Mouse (Mus musculus) regulatory T cell (primary cell): ENCODE measurements around the gene Cdc7.

ENCODE experiments used
- in situ Hi-C: fragments of 300-600 bp; cut with MboI, MseI; formaldehyde crosslinking; loops from one replicate; pipeline ENCODE4 v1.15.1; 2025; ENCODE audit warnings: high pct_unique_total_duplicates

The Cdc7 gene

DNA sequence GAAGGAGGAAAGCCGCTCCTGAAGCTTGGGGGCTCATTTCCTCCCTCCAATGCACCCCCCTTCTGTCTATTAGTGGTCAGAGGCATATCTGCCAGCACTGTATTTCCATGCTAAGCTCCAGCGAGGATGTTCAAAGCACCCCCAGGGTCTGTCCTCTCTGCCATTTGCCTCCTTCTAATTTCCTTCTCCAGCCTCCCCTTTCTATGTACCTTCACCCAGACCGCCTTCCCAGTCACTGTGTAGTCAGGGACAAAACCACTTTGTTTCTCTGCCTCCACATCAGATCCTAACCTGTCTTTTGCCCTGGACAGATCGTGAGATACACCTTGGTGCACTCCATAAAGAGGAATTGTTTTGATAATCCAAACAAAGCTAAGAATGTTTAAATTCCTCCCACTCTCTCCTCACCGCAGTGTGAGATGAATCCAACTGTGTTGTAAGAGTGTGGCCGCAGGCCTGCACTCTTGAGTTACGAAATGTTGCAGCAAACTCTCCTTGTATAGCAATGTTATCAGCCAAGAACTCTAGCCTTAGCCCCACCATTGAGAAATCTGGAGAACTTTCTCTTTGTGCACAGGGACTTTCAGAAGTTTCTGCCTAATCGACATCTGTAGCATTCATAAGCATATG, 27.3 kb downstream of the Cdc7 start:
- in situ Hi-C loops, result no loop called here

DNA sequence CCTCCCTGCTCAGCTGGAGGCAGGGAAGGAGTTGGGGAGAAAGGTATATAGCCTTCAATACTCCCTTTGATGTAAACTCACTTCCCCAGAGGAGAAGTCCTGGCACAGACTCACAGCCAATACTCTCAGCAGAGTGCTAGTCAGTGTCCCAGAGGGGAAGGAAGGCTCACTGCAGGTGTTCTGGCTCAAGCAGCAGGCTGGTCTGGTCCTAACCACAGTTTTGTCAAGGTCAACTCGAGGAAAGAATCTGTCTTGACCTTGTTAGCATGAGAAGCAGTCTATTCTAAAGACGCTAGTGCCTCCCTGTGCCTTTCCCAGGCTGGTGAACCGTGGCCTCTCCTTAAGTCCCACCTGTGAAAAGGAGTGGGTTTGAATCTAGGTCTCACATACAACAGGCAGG, 30.6 kb downstream of the Cdc7 start:
- in situ Hi-C loops, result no loop called here

DNA sequence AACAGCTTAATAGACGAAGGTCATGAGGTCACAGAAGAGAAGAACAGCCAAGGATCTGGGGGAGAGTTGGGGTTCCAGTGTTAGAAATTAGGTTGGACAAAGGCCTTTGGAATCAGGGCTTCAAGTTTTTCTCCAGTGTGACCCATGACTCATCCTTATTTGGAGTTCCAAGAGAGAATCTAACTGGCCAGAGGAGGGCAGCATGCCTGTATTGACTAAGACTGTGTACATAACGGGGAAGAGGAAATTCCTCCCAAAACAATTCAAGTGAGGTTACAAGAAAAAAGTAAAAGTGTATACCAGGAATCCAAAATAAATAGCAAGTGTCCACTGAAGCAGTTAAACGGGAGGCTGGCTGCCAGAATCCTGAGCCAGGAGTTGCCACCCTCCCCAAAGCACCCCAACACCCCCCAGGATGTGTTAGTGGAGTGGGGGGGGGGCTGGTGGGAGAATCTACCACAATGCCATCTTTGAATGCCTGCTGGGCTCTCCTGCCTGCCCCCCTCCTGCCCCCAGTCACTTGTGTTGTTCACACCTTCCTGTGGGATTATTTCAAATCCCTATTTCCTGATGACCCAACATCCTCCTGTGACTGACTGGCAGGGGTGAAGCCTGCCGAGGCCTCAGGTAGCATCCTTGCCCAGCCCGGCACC, 31.9 kb downstream of the Cdc7 start:
- in situ Hi-C loops, result no loop called here

DNA sequence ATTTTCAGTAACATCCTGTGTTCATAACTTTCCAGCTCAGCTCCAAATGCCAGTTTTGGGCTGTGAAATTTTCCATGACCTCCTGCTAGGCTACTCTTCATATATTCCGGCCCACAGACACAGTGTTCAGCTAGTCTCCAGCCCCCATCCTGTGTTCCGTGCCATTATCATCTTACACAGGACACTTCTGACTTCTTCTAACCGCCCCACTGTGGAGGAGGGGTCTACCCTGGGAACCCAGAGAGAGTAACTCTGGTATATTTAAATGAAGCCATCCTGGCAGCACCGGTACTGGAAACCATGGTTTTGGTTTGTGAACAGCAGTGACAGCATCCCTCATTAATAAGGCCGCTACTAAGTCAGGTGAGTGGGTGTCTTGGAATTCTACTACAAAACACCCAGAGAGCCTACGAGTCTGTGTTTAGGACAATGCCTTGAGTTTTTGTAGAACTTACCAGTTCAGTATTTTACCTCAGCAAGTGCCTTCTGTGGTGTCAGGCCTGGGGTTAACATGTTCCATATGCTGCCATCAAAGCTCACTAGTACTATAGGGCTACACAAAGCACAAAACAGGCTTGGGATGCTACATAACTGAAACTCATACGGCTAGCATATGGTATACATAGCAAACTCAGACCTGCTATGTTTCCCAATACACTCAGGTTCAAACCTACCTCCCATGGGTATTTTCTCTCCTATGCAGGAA, 32.6 kb downstream of the Cdc7 start:
- in situ Hi-C loops, result no loop called here

DNA sequence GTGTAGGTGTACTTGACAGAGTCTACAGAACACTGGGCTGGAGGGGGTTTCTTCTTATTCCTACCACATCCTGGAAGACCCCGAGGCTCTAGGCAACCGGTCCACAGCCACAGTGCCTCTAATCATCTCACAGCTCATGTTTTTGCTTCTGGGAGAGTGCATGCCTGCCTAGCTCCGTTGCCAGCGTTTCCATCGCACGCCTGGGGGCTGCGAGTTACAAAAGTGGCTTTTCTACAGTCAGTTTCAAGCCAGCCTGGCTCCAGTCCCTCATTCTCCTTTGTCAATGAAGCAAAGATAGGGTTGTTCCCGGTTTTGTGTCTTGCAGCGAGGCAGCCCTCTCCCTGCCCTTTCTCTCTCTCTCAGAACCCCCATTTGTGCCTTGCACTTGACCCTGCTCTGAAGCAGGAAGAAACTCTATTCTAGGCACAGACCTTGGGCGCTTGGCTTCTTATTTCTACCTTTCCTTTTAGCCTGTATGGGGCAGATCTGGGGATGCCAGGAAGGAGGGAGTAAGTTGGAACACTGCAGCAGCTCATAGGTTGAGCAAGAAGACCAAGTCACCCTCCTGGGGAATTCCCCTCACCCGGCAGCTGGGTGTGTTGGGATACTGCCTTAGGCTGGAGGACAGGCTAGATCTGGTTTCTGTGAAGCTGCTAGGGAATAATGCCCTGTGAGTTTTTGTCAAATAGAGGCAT, 37.4 kb downstream of the Cdc7 start:
- in situ Hi-C loops, result loop anchor here (10.0 kb wide), 1 partner anchor 513 kb away; no protein-coding TSS in a partner anchor

DNA sequence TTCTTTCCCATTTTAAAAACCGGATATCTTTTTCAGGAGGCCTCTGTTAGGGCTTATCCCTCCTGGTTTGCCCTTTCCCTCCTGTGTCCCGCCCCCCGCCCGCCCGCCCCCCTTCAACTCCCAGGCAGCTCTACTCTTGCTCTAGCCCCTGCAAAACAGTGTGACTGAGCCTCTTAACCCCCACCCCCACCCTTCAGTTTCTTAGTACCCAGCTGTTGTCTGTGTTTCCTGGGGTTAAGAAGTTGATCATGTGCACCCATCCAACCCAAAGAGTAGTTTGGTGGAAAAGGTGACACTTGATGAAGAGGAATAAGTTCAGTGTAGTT, 37.9 kb downstream of the Cdc7 start:
- in situ Hi-C loops, result loop anchor here (10.0 kb wide), 1 partner anchor 513 kb away; no protein-coding TSS in a partner anchor

DNA sequence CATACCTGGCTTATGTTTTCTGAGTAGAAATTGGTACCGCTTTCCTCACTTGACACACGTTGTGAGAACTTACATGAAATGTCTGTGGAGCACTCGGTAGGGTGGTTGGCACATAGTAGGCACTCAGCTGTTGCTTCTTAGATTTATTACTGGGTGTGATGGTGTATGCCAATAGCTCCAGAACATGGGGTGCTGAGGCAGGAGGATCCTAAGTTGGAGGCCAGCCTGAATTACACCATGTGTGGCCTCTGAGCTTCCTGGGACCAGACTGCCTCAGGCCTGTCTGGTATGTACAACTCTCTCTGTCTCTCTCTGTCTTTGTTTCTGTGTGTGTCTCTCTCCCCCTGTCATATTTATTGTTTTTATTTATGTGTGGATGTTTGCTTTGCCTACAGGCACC, 45.6 kb downstream of the Cdc7 start:
- in situ Hi-C loops, result loop anchor here (10.0 kb wide), 1 partner anchor 505 kb away; no protein-coding TSS in a partner anchor

DNA sequence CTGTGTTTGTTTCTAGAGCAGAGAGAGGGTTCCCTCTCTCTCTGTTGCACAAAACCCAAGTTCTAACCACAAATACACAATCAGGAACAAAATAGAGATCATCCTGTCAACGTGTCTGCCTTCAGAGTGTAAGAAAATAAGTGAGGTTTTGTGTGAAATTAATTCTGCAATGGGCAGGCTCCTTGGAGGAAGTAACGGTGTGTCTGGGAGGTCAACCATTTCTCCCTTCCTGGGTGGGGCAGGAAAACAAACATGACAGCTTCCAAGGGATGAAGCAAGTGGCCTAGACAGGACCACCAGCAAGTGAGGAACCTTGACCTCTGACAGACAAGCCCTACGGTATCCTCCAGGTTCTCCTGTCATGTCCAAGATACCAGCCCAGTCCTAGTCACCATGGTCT, 46.2 kb downstream of the Cdc7 start:
- in situ Hi-C loops, result no loop called here

DNA sequence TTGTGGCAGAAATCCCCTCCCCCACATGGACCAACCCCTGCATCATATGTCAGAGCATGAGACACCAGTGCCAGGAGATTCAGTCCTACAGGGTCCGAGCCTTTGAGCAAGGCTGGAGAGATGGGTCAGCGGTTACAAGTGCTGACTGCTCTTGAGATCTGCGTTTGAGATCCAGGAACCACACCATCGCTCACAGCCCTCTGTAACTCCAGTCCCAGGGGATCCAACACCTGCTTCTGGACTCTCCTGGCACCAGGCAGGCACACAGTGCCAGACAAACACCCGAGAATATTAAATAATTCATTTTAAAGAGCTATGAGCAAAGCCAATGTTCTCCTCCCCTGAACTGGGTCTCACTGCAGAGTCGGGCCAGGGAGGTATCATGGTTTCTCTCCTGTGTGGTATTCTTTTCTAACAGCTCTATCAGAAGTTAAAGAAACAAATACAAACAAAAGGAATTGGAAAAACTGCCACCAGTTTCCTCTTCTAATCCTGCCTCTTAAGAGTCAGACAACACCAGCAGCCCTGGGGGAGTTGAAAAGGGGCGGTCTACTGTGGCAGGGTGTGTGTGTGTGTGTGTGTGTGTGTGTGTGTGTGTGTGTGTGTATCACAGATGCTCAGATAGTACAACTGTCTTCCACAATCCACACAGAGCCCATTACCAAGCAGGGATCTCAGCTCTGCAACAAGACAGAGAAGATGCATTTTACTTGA, 47.4 kb downstream of the Cdc7 start:
- in situ Hi-C loops, result no loop called here

DNA sequence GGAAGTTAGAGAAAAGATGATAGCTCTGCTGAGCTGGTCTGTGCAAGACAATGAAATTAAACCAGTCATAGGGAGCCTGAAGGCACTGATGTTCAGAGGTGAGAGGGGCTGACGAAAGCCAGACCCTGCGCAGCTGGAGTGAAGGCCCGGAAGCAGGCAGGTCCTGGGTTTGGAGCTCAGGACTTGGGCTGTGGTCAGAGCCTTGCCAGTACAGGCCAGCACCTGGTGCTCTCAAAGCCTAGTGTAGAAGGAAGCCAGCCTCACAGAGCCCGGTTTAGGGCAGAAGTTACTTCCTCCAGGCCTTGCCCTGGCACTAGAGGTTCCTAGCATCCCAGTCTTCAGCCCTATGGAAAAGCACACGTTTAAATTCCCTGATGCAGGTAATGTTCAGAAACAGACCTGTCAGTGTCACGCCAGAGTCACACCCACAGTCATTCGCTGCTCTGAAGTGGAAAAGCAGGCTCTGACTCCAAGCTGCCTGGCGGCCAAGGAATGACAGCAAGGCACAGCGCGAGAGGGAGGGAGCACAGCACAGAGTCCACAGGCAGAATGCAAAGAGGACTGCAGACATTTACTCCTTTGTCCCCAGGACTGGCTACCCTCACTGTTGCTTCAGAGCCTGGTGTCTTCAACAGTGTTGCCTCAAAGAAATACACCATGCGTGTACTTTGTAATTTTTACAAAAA, 48.1 kb downstream of the Cdc7 start:
- in situ Hi-C loops, result no loop called here

DNA sequence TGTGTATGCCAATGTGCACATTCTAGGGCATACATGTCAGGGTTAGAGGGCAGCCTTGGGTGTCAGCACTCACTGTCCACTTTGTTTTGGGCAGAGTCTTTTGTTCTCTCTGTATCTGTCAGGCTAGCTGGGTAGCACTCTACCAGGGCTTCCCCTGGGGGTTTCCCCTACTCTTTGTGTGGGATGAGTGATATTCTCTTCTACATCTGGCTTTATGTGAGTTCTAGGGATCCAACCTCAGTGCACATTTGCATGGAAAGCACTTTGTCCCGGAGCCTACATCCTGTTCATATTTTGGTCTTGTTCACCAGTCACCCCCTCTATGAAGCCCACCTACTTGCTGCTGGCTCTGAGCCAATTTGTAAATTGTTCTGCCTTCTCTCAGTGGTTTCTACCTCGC, 49.3 kb downstream of the Cdc7 start:
- in situ Hi-C loops, result no loop called here

DNA sequence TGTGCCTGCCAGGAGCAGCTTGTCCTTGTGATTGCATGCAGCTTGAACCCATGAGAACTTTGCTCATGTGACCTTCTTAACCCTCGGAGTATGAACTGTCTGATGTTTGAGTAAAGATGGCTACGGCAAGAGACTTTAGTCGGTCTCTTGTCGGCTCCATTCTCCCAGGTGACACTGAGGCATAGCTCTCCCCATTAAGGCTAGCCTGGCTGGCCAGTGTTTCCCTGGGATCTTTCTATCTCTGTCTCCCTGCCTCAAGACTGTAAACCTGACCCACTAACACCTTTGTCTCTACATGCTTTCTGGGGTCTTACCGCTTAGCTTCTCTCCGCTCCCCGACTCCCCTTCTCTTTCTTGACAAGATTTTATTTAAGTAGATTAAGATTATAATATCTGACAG, 50.0 kb downstream of the Cdc7 start:
- in situ Hi-C loops, result no loop called here

DNA sequence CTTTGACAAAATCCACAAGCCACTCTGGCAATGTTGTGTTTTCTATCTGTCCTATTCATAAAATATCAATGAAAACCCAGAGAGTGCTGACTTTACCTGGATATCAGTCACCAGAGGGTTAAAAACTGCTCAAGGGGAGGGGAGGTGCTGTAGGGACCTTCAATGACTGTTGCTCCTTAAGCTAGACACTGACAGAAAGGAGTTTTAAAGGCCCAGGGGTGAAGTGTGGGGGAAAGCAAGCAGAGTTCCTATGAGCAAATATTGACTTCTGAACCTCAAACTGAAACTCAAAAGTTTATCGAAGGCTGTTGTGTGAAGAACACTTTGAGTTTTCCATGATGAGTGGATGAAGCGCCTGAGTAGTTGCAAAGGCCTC, 50.9 kb downstream of the Cdc7 start:
- in situ Hi-C loops, result no loop called here

DNA sequence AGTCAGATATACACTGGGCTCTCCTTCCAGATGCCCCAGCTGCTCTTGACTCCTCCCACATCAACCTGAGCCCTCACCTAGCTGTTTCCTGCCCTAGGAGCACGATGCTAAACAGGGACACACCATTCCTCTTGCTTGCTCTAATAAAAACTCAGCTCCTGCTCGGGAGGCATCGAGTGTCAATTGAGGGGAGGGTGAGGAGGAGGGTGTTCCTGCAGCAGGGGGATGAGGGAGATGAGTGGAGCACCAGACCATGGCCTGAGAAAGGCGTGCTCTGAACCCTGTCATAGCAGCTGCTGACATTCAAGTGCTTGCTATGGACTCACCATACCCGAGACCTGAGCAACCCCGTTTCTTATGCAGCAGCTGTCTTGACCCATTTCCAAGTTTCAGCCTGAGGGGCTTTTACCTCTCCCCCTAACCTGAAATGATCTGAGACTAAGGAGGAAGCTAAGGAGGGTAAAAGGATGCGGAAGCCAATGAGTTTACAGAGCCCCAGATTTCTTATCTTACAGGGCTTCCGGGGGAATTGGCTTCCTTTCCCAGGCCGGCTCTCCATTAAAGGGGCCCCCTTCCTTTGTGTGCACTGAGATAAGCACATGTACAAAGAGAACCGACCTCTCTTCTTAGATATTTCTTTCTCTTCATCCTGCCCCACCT, 51.4 kb downstream of the Cdc7 start:
- in situ Hi-C loops, result no loop called here

DNA sequence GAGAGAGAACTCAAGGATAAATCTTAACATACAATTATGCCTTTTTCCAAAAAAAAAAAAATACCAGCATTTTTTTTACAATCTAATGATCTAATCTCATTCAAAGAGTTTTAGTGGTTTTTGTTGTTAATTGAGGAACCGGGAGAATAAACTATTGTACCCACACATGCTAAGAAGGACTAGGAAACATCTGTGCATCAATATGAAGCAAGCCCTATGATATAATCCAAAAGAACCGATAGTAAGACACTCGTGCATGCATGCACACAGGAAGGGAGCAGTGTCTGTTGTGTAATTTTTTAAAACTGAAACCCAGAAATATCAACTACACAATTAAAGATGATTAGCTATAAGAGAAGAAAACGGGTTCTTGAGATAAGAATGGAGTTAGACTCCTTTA, 52.4 kb downstream of the Cdc7 start:
- in situ Hi-C loops, result no loop called here

DNA sequence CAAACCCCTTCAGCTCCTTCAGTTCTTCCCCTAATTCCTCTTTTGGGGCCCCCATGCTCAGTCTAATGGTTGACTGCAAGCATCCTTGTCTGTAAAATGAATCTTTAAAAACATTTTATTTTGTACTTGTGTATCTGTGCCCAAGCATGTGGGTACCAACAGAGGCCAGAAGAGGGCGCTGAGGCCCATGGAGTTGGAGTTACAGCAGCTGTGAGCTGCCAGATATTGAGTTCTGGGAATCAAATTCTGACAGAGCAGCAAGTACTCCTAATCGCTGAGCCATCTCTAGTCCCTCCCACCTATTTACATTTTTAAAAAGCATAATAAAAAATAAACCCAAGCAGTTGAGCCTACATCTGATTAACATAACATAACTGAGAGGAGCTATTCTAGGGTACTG, 53.4 kb downstream of the Cdc7 start:
- in situ Hi-C loops, result no loop called here

DNA sequence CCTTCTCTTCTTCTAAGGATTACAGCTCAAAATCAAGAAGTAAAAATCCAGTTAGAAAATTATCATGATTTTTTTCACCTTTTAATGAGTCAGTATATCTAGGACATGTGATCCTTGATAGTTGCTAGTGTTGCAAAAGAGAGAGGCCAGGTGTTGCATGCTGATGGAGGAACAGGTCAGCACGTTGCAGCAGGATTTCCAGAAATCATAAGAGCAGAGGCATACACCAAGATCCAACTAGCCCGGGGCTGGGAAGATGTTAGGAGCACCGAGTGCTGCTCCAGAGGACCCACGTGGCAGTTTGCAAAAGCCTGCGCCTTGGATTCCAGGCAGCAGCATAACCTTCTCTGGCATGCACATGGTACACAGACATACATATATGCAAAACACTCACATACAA, 54.9 kb downstream of the Cdc7 start:
- in situ Hi-C loops, result no loop called here

DNA sequence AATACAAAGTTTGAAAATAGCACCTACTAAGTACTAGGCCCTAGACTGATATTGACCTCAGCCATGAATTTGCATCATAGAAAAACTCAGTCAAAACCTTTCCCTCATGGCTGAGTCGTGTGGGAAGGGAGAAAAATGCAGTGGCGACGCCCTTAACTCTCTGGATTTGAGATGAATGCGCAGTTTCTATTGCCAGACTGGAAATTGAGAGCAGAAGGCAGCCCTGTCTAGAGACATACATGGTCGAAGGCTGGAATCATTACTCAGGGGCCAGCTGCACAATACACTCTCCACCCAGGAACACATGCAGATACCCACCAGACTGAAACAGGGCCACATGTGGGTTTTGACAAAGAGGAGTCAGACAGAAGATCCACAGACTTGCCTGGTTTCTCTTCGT, 55.8 kb downstream of the Cdc7 start:
- in situ Hi-C loops, result no loop called here

DNA sequence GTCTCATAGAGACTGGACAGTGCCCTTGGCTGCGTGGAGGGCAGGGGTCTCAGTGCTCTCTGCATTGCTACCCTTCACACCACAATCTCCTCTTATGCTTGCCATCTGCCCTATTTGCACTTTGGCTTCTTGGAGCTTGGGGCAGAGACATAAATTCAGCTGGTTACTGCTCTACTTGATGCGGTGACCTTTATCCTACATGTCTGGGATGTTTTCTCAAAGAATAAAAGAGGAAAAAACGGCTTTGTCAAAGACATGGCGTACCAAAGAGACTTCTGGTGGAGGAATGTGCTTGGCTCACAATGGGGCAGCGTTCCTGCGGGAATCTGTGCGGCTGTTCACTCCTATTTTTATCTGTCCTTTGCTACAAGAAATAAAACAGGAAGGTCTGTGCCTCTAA, 56.2 kb downstream of the Cdc7 start:
- in situ Hi-C loops, result no loop called here

DNA sequence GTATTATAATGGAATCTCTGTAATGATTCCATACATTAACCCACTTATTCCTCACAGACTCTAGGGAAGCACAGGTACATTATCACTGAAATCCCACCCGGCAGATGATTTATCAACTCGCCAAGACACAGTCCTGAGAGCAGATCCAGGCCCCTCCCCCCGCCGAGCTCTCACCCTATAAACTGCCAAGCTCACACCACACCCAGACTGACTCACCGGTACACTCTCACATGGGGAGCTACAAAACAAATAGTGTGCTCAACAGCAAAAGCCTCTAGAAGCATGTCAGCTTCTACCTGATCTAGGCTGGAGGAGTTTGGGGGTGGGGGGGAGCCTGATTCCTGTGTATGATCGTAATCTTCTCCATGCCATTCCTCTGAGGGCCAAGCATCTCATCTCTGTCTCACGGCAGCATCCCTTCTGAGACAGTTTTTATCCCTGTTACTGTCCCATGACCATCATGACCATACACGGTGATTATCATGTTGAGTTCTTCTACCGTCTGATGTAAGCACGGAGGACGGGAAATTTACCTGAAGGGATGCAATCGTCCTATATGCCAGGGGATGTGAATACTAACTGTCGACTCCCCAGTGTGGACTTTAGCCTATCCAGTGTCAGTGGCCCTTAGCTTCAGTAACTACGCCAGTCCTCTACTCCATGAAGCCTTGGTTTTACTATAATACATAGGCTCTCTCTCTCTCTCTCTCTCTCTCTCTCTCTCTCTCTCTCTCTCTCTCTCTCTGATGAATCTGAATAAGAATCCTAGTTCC, 57.4 kb downstream of the Cdc7 start:
- in situ Hi-C loops, result no loop called here
